Mouse (Mus musculus): ENCODE results near the gene Copg2.

Copg2 gene

GRCm38 (mm10) chr6:30734465-30734864 lies 162.1 kb downstream of the Copg2 start:
- no peak for DNase-seq (ENCODE audit: low spot score)

DNA sequence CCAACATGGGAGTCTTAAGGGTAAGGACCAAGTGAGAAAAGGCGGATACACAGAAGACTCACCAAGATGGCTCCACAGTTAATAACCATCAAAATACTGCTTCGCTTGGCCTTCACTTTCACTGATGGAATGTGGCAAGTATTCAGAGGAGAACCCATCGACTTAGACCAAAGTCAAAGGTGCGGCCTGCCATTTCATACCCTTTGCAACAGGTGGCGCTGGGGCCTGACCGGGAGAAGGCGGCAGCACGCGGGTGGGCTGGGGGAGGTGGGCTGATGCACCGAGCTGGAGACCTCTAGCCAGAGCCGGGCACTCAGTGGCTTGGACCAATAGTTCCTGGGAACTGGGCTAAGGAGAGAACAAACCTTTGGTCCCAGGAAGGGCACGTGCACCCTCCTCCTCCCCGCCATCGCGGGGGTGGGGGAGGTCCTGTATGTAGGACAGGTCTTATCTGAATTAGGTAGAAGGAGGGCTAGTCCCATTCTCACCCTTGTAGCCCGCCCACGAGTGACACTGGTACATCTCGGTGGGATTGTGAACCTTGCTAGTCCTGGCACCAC lies 163.9 kb downstream of the Copg2 start:
- no peak for DNase-seq (ENCODE audit: low spot score)

GRCm38 (mm10) chr6:30730301-30730971 lies 166.2 kb downstream of the Copg2 start:
- no peak for DNase-seq (ENCODE audit: low spot score)

DNA sequence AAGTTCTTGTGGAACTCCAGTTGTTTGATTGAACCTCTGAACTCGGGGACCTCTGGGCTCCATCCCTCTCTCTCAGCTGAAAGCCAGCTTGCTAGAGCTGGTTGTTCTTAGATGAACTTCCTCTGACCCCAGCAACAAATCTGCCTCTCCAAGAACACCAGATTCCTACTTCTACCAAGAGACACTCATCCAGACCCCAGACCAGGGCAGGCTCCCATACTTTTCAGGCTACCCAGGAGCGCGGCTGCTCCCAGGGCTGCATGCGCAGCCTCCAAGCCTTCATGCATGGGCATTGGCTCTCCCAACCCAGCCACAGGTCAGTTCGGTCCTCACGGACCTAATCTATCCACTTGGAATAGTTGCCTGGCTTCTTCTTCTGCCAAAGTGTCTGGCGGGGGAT lies 173.3 kb downstream of the Copg2 start, which contains the start of gene Mest:
Gene Mest, plus strand, starts transcription at position 217 of the 400 bp plus-strand sequence.
- DNase-seq (ENCODE audit: low spot score), result no peak

DNA sequence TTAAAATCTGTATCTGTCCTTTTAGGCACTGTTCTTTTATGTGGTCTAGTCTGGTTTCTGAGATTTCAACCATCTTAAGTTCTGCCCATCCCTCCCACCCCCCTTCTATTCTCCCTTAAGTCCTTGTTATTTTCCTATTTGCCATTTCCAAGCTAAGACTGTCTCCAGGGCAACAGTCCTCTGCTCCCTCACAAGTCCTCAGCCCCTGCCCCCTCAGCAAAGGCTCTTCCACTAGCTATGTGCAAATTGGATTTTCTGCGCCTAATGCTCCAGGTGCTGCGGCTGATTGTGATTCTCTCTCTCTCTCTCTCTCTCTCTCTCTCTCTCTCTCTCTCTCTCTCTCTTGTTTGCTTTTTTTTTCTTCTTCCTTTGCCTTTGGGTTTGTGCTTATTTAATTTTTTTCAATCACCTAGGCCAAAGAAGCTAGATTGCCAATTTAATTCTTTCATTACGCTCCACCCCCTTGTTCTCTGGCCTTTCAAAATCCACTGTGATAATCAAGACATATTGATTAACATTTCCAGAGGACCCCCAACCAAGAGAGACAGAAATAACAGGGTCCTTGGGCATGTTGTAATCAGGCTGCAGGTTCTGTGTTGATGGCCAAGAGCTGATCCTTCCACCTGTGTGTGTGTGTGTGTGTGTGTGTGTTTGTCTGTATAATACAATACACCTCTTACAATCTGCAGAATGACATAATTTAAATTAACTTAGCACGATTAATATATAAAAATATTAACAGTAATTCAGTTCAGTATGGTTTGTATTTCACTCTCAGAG lies 174.0 kb downstream of the Copg2 start:
- no peak for DNase-seq (ENCODE audit: low spot score)

DNA sequence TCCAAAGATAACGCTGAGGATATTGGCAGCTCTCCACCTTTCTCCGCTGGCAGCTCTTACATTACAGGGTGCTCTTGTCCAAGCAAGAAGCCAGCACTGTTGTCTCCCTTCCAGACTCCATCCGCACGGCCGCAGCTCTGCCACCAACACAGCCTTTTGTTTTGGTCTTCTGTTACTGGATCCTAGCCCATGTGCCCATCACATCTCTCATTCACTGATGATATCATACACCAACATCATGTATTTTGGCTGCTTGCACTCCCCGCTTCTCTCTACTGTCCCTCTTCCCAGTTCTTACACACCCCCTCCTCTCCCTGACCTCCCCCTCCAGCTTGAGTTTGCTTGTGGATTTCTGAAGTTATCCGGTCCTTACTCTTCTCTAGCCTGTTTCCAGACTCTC lies 179.8 kb downstream of the Copg2 start:
- no peak for DNase-seq (ENCODE audit: low spot score)

GRCm38 (mm10) chr6:30714891-30715471 lies 181.6 kb downstream of the Copg2 start:
- no peak for DNase-seq (ENCODE audit: low spot score)

DNA sequence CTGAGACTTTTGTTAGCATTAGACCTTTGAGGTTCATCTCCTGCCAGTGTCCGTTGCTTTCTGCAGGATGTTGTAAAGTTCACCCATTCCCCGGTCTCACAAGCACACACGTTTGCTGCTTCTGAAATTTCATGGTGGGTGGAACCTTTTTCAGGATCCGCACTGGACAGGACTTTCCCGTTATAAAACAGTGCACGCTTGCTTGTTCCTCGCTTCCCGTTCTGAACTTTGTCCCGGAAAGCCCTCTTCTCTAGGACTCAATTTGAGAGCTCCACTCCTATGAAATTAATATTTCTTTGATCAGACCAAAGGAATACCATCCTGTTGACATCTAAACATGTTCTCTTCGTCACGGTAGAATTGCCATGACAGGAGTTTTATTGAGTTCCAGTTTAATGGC lies 182.7 kb downstream of the Copg2 start:
- no peak for DNase-seq (ENCODE audit: low spot score)

DNA sequence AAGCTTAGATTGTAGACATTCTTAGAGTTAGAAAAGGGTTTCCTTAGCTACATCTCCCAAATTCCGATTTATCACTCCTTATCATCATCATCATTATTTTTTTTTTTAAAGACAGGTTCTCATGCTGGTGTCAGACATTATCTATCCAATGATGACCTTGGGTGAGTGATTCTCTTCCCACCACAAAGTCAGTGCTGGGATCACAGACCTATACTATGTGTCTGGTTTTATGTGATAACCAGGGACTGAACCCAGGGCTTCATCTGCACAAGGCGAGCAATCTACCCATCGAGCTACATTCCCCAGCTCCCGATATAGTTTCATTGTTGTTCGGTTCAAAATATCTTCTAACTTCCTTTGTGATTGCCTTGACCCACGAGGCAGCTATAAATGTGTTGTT lies 183.1 kb downstream of the Copg2 start:
- DNase-seq (ENCODE audit: low spot score), result no peak

GRCm38 (mm10) chr6:30712484-30712883 lies 184.1 kb downstream of the Copg2 start:
- no peak for DNase-seq (ENCODE audit: low spot score)

- no peak for DNase-seq (ENCODE audit: low spot score)
These were observed 185.2 kb downstream of the Copg2 start for GRCm38 (mm10) chr6:30711365-30711763.

DNA sequence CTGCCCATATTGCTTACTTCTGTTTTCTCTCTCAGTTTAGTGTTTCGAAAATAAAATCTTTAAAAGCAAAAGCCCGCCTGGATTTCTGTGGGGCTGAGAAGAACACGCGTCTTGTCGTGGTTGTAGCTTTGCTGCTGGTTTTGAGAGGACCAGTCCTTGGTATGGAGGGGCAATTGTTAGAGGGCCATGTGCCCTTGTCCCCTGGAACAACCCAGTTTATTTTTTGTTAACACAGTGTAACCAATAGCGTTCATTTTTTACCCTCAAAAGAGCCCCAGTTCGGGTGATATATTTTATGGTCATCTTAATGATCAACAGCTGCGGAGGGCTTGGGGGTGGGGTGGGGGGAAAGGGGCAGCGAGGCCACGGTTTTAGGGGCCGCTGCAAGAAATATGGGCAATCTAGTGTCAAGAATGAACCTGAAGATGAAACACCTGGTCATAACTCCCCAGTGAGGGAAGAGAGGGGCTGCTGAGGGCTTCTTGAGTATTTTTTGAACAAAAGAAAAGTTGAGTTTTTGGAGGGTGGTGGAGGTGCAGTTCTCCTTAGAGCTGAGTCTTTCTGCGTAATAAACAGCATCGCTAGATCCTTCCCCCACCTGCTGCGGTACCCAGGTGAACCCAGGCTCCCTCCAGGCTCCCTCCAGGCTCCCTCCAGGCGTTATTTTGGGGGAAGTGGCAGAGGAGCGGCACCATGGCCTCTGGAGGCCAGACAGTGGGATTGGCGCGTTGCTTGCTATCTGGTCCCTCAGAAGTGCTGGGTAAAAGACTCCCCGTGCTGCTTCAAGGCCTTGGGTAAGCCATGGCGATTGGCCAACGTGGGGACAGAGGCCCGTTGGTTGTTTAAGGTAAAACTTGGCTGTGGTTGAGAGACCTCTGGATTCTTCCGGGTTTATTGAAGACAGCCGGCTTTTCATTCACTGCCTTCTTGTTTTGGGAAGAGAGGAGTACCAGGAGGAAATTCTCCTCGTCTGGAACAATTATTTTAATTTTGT lies 185.9 kb downstream of the Copg2 start:
- DNase-seq (ENCODE audit: low spot score), result no peak

DNA sequence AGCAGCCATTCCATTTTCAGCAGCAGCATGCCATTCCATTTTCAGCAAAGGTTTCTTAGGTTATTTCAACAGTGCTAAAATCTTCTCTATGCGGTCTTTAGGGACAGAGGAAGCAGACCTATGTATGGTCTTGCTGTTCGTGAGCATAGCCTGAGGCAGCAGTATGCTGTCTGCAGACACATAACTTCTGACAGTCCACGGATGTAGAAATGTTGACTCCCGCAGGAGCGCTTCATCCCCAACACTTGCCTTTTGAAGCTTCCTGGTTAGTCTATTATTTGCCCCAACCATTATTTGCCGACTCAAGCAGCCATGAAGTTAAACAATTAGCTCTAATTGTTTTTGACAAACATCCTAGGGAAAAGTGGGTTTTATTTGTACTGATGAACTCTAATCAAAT lies 187.5 kb downstream of the Copg2 start:
- no peak for DNase-seq (ENCODE audit: low spot score)

DNA sequence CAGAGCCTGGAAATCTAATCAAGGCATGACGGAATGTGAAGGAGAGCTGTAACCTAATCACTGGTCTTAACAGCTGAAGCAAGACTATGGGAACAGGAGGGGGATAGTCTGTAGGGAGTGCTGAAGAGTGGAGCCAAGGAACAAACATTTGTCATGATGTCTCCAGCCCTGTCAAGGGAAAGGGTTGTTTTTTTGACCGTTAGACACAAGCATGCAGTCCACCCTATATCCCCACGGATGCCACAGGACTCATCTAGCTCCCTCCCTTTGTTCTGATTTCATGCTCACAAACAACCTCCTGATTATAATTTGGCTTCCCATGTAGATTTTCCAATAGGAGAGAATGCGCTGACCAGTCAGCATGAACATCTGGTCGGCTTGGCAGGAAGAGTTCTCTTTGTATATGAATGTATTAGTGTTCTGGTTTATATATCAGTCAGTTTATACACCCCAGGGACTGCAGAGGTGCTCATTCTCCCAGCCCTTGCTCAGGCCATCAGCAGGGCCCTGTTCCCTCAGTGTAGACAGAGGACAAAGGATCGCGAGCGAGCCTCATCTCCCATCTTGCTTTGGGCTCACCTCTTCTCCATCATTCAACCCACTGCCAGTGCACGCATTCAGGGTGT lies 192.5 kb downstream of the Copg2 start:
- DNase-seq (ENCODE audit: low spot score), result no peak

- DNase-seq (ENCODE audit: low spot score), result no peak
These were observed 193.1 kb downstream of the Copg2 start for GRCm38 (mm10) chr6:30703476-30703875.

- DNase-seq (ENCODE audit: low spot score), result no peak
These were observed 193.7 kb downstream of the Copg2 start for GRCm38 (mm10) chr6:30702881-30703280.

- DNase-seq (ENCODE audit: low spot score), result no peak
These were observed 196.4 kb downstream of the Copg2 start for GRCm38 (mm10) chr6:30700182-30700581.

GRCm38 (mm10) chr6:30698036-30698435 lies 198.6 kb downstream of the Copg2 start:
- no peak for DNase-seq (ENCODE audit: low spot score)
